ENCODE assay signal across 8 mouse cellular contexts in genomic region chr14:31323849-31324792, GRCm38 (mm10). TPM values are rescaled to one million over a fixed set of nuclear protein-coding genes. Genes with fewer than 3 reads are reported as not detected.
DNase-seq lines count a peak whose midpoint lies in the region; ATAC-seq and TF ChIP-seq lines count a peak whose summit lies in the region.

Gene Dnah1, minus strand, starts transcription at chr14:31323896.

- no peak for TF ChIP-seq CTCF in MEL (IDR thresholded peaks at IDR 0.05 in 2 of 3, conservative IDR thresholded peaks at IDR 0.05 in 1 of 3; ENCODE audit: control insufficient read depth in 1 of 3, insufficient read depth in 1 of 3, low read depth in 2 of 3, low read length in 3 of 3, poor library complexity in 1 of 3, severe bottlenecking in 1 of 3)
- no peak for TF ChIP-seq CTCF in midbrain, postnatal 0 days (IDR thresholded peaks at IDR 0.05)

- H3K27ac ChIP-seq in MEL (ENCODE audit: control insufficient read depth, low read depth, low read length), result peak within 1 kb of the TSS; percentile 76
- no peak within 1 kb of the TSS for H3K27ac ChIP-seq in hindbrain, embryonic 16.5 days (ENCODE audit: low read depth, low read length)
- peak within 1 kb of the TSS; percentile 51 for H3K27ac ChIP-seq in liver, embryonic 11.5 days (ENCODE audit: low read depth, low read length)
- H3K27ac ChIP-seq in midbrain, postnatal 0 days (ENCODE audit: low read depth, low read length), result no peak within 1 kb of the TSS
- no peak within 1 kb of the TSS for H3K27ac ChIP-seq in stomach, embryonic 16.5 days (ENCODE audit: low read length)

- peaks cover 4 to 5% of the 10 kb centered on the region in 2 experiments for H3K4me1 ChIP-seq in MEL (ENCODE audit: control insufficient read depth in 1 of 2, insufficient read depth in 2 of 2, low read length in 2 of 2)
- no peaks in the 10 kb centered on the region for H3K4me1 ChIP-seq in hindbrain, embryonic 16.5 days (ENCODE audit: control insufficient read depth, insufficient read depth, low read depth, low read length)
- peaks cover 9% of the 10 kb centered on the region for H3K4me1 ChIP-seq in liver, embryonic 11.5 days (replicated peaks; ENCODE audit: control insufficient read depth, insufficient read depth, low read length)
- no peaks in the 10 kb centered on the region for H3K4me1 ChIP-seq in midbrain, postnatal 0 days (ENCODE audit: insufficient read depth, low read length)
- peaks cover 4% of the 10 kb centered on the region; the same call in 1 of the 2 replicates for H3K4me1 ChIP-seq in stomach, embryonic 16.5 days (ENCODE audit: control insufficient read depth, insufficient read depth, low read length)

- H3K79me2 ChIP-seq in MEL (ENCODE audit: control insufficient read depth, insufficient read depth, low read length, poor library complexity), result no peaks in the 10 kb centered on the region

- 0 out of 4 replicates have a peak, but pooled peaks of 1 of the 2 experiments have one; percentile 2 for TF ChIP-seq EP300 in MEL (IDR thresholded peaks at IDR 0.05; ENCODE audit: low read depth in 1 of 2, low read length in 2 of 2)

- peak; percentile 27; the same call in 1 of the 2 replicates for ATAC-seq in hindbrain, embryonic 16.5 days
- peak; percentile 68 for ATAC-seq in liver, embryonic 11.5 days (replicated peaks; ENCODE audit: low FRiP score)
- peak; percentile 34; the same call in 1 of the 2 replicates for ATAC-seq in midbrain, postnatal 0 days (ENCODE audit: low FRiP score)
- peak; percentile 47 for ATAC-seq in stomach, embryonic 16.5 days (ENCODE audit: insufficient read depth, low FRiP score)

- WGBS in hindbrain, embryonic 16.5 days, result 32% methylated on average over 28 of the region's 28 CpGs
- 15% methylated on average over 28 of the region's 28 CpGs for WGBS in liver, embryonic 11.5 days
- WGBS in midbrain, postnatal 0 days, result 32% methylated on average over 28 of the region's 28 CpGs
- WGBS in stomach, embryonic 16.5 days, result 27% methylated on average over 28 of the region's 28 CpGs

- H3K27me3 ChIP-seq in MEL (ENCODE audit: control insufficient read depth in 1 of 2, insufficient read depth in 2 of 2, low read length in 2 of 2), result no peaks in the 10 kb centered on the region
- no peaks in the 10 kb centered on the region for H3K27me3 ChIP-seq in hindbrain, embryonic 16.5 days (replicated peaks; ENCODE audit: control insufficient read depth, insufficient read depth, low read length)
- no peaks in the 10 kb centered on the region for H3K27me3 ChIP-seq in liver, embryonic 11.5 days (replicated peaks; ENCODE audit: control insufficient read depth, insufficient read depth, low read length)
- H3K27me3 ChIP-seq in midbrain, postnatal 0 days (ENCODE audit: insufficient read depth, low read length), result no peaks in the 10 kb centered on the region
- no peaks in the 10 kb centered on the region for H3K27me3 ChIP-seq in stomach, embryonic 16.5 days (ENCODE audit: control insufficient read depth, insufficient read depth, low read length)

- H3K4me2 ChIP-seq in hindbrain, embryonic 16.5 days (ENCODE audit: low read length), result peak within 1 kb of the TSS; percentile 57
- peak within 1 kb of the TSS; percentile 66 for H3K4me2 ChIP-seq in liver, embryonic 11.5 days
- peak within 1 kb of the TSS; percentile 46 for H3K4me2 ChIP-seq in midbrain, postnatal 0 days (ENCODE audit: low read depth, low read length, poor library complexity, severe bottlenecking)
- peak within 1 kb of the TSS; percentile 78 for H3K4me2 ChIP-seq in stomach, embryonic 16.5 days (ENCODE audit: low read depth, low read length)

- H3K9me3 ChIP-seq in MEL (replicated peaks; ENCODE audit: insufficient read depth, low read length), result no peaks in the 10 kb centered on the region
- H3K9me3 ChIP-seq in hindbrain, embryonic 16.5 days (ENCODE audit: control insufficient read depth, low read length), result no peaks in the 10 kb centered on the region
- no peaks in the 10 kb centered on the region for H3K9me3 ChIP-seq in liver, embryonic 11.5 days (ENCODE audit: control insufficient read depth, low read length)
- no peaks in the 10 kb centered on the region for H3K9me3 ChIP-seq in midbrain, postnatal 0 days (ENCODE audit: low read length)
- H3K9me3 ChIP-seq in stomach, embryonic 16.5 days (replicated peaks; ENCODE audit: control insufficient read depth, low read length), result no peaks in the 10 kb centered on the region

- peak within 1 kb of the TSS; percentile 61 for H3K9ac ChIP-seq in MEL (ENCODE audit: control insufficient read depth, low read depth, low read length, poor library complexity, severe bottlenecking)
- H3K9ac ChIP-seq in hindbrain, embryonic 16.5 days (ENCODE audit: low read depth, low read length), result peak within 1 kb of the TSS; percentile 33
- peak within 1 kb of the TSS; percentile 64 for H3K9ac ChIP-seq in liver, embryonic 11.5 days (ENCODE audit: low read depth, low read length)
- no peak within 1 kb of the TSS for H3K9ac ChIP-seq in midbrain, postnatal 0 days (replicated peaks; ENCODE audit: low read length, poor library complexity, severe bottlenecking)
- peak within 1 kb of the TSS; percentile 71 for H3K9ac ChIP-seq in stomach, embryonic 16.5 days (ENCODE audit: low read length)

- H3K4me3 ChIP-seq in MEL (ENCODE audit: control insufficient read depth in 1 of 2, insufficient read depth in 1 of 2, low read depth in 2 of 2, low read length in 2 of 2), result peak within 1 kb of the TSS; percentile 57 to 64
- peak within 1 kb of the TSS; percentile 24 for H3K4me3 ChIP-seq in hindbrain, embryonic 16.5 days (ENCODE audit: low read length)
- H3K4me3 ChIP-seq in liver, embryonic 11.5 days (ENCODE audit: low read depth, low read length), result peak within 1 kb of the TSS; percentile 45
- H3K4me3 ChIP-seq in midbrain, postnatal 0 days (ENCODE audit: low read depth, low read length), result peak within 1 kb of the TSS; percentile 15; the same call in 1 of the 2 replicates
- peak within 1 kb of the TSS; percentile 44 for H3K4me3 ChIP-seq in stomach, embryonic 16.5 days (replicated peaks; ENCODE audit: low read length)

- peak; percentile 11 to 71; a peak in 2 of 4 replicates for TF ChIP-seq POLR2A in MEL (IDR thresholded peaks at IDR 0.05; ENCODE audit: control insufficient read depth in 1 of 2, insufficient read depth in 1 of 2, low read depth in 1 of 2, low read length in 2 of 2, poor library complexity in 1 of 2)

- peaks cover 0 to 7% of the 10 kb centered on the region in 2 experiments; a peak in 2 of 4 replicates for H3K36me3 ChIP-seq in MEL (ENCODE audit: control insufficient read depth in 1 of 2, insufficient read depth in 2 of 2, low read length in 2 of 2)
- no peaks in the 10 kb centered on the region for H3K36me3 ChIP-seq in hindbrain, embryonic 16.5 days (ENCODE audit: control insufficient read depth, insufficient read depth, low read length)
- H3K36me3 ChIP-seq in liver, embryonic 11.5 days (ENCODE audit: control insufficient read depth, insufficient read depth, low read length), result no peaks in the 10 kb centered on the region
- no peaks in the 10 kb centered on the region for H3K36me3 ChIP-seq in midbrain, postnatal 0 days (ENCODE audit: insufficient read depth, low read length)
- no peaks in the 10 kb centered on the region for H3K36me3 ChIP-seq in stomach, embryonic 16.5 days (ENCODE audit: control insufficient read depth, insufficient read depth, low read length)

- no peak for TF ChIP-seq RAD21 in MEL (IDR thresholded peaks at IDR 0.05; ENCODE audit: low read depth, low read length)

- DNase-seq in MEL (ENCODE audit: low read depth, low spot score), result peak; percentile 86
- peak; percentile 10 for DNase-seq in brain, adult 2 months (ENCODE audit: low read depth, low spot score)
- peak; percentile 14 for DNase-seq in gastrocnemius, adult 18-20 months (ENCODE audit: low spot score)
- DNase-seq in liver, embryonic 11.5 days (ENCODE audit: low spot score), result peak; percentile 68
- peak; percentile 26 for DNase-seq in midbrain, postnatal 0 days (ENCODE audit: low spot score)
- DNase-seq in cerebellum, adult 9-11 months, result no peak

TF ChIP-seq in MEL, 35 proteins besides CTCF, POLR2A, EP300 and RAD21 (continues in another document):
- TF ChIP-seq ZNF384 (IDR thresholded peaks at IDR 0.05; ENCODE audit: low read depth, low read length), result no peak
- no peak for TF ChIP-seq RCOR1 (IDR thresholded peaks at IDR 0.05; ENCODE audit: low read depth, low read length)
- peak; percentile 6; the same call in 1 of the 2 replicates for TF ChIP-seq TBP (IDR thresholded peaks at IDR 0.05; ENCODE audit: low read depth, low read length)
- TF ChIP-seq E2F4 (IDR thresholded peaks at IDR 0.05; ENCODE audit: borderline replicate concordance, low read depth, low read length), result no peak
- no peak for TF ChIP-seq SMC3 (IDR thresholded peaks at IDR 0.05; ENCODE audit: low read depth, low read length)
- TF ChIP-seq JUND (IDR thresholded peaks at IDR 0.05; ENCODE audit: low read depth, low read length), result no peak
- no peak for TF ChIP-seq MAFK (IDR thresholded peaks at IDR 0.05; ENCODE audit: borderline replicate concordance, low read depth, low read length)
- no peak for TF ChIP-seq MYB (IDR thresholded peaks at IDR 0.05; ENCODE audit: low read depth, low read length)
- TF ChIP-seq NRF1 (IDR thresholded peaks at IDR 0.05; ENCODE audit: insufficient read depth, low read depth, low read length, poor library complexity, severe bottlenecking), result no peak
- peak; percentile 38 for TF ChIP-seq NELFE (IDR thresholded peaks at IDR 0.05; ENCODE audit: low read depth, low read length)
- TF ChIP-seq KAT2A (conservative IDR thresholded peaks at IDR 0.05; ENCODE audit: low read depth, low read length), result no peak
- no peak for TF ChIP-seq ZKSCAN1 (IDR thresholded peaks at IDR 0.05; ENCODE audit: low read depth, low read length)
- TF ChIP-seq GATA1 (IDR thresholded peaks at IDR 0.05; ENCODE audit: low read depth, low read length), result no peak
- 0 out of 2 replicates have a peak, but pooled peaks have one; percentile 62 for TF ChIP-seq ZMIZ1 (IDR thresholded peaks at IDR 0.05; ENCODE audit: low read depth, low read length)
- TF ChIP-seq MYC (IDR thresholded peaks at IDR 0.05; ENCODE audit: low read depth, low read length), result peak; percentile 82
- no peak for TF ChIP-seq UBTF (IDR thresholded peaks at IDR 0.05; ENCODE audit: borderline replicate concordance, insufficient read depth, low read depth, low read length)
- no peak for TF ChIP-seq ETS1 (IDR thresholded peaks at IDR 0.05; ENCODE audit: low read depth, low read length)

RNA-seq across cellular contexts. Expression of gene Dnah1, which starts in this region (rescaled TPM):
- 0.03 and 0.04 TPM in 2 replicates for total RNA-seq in MEL (2012; rRNA removed)
- polyA plus RNA-seq in MEL (2012; ENCODE audit: insufficient read depth in 1 of 2, insufficient read length in 2 of 2, low read depth in 1 of 2, low replicate concordance in 2 of 2, missing spikeins in 1 of 2), result under 1 TPM in 1 of 2 experiments, not detected in 1; 0.11 TPM
- under 1 TPM; 0.14 to 0.16 TPM for total RNA-seq in gastrocnemius, adult 18-20 months (2021)
- polyA plus RNA-seq in hindbrain, embryonic 16.5 days (2015; fragmentation: Nextera tagmentation; extraction: Ambion mirVana), result 3.7 and 4.2 TPM in 2 replicates
- 1.7 and 1.9 TPM in 2 replicates for polyA plus RNA-seq in liver, embryonic 11.5 days (2014; fragmentation: Nextera tagmentation; extraction: Ambion mirVana)
- 4.2 and 7.8 TPM in 2 replicates for total RNA-seq in midbrain, postnatal 0 days (2014; rRNA removed)
- 3.1 and 3.4 TPM in 2 replicates for polyA plus RNA-seq in midbrain, postnatal 0 days (2015; fragmentation: Nextera tagmentation; extraction: Ambion mirVana)
- polyA plus RNA-seq in stomach, embryonic 16.5 days (2015; fragmentation: Nextera tagmentation; extraction: Ambion mirVana), result 4.9 TPM in 2 replicates

Comparison
In these comparisons a context has a peak if more than half of its experiments do, and no peak if none do; other contexts are left out.
1. Peak in DNase-seq, H3K4me3 ChIP-seq, H3K27ac ChIP-seq and H3K9ac ChIP-seq in MEL; RNA of the gene not detected or under 1 TPM.
2. Peak in DNase-seq in gastrocnemius, adult 18-20 months; RNA of the gene not detected or under 1 TPM.